Mouse (Mus musculus) layer of hippocampus, postnatal 10 days (tissue): ENCODE measurements around the gene Bcl9l. TPM values are rescaled to one million over a fixed set of nuclear protein-coding genes. Genes with fewer than 3 reads are reported as not detected.

Experiments
- DNase-seq, 2 experiments: peaks; one replicate each; pipeline ENCODE4 v3.0.0; 2021; ENCODE audit warnings: low spot score in 2 of 2
- total RNA-seq, 2 experiments: library from RNA; stranded (reverse); gene quantifications; 2 replicates each; pipeline ENCODE4 v1.2.3; 2021

Gene Bcl9l
- total RNA-seq, 2 experiments from 2014 or later = 91.2 to 97.7 TPM

DNA sequence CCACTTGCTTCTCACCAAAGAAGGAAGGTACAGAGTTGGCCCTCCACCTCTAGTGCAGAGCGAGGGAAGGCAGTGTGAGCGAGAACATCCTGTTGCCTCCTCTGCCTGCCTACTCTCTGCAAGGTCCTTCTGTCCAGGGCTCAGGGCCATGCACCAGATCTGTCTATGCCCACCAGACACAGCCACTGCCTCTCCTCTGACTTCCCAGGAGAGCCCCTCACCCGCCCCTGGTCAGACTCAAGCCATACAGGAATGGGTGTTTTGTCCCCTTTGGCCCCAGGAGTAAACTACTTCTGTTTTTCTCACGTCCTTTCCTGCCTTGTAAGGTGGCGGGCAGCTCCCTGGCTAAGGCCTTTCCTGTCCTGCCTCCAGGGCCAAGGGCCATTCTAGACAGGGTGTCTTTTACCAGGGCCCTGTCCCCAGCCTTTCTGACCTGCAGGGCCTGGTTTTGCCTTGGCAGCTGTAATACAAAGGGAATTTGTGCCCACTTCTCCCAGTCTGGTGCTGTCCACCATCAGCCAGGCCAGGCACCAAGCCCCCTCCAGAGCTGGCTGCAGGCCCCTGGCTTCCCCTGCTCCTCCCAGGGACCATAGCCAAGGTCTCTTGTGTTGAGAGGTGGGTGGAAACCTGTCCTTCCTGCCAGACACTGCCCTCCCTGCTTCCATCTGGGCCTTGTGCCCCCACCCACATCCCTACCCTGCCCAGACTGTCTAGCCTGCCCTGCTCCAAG lies 28.4 kb downstream of the Bcl9l start:
- peak in 1 of 2 experiments; percentile 70 for DNase-seq

DNA sequence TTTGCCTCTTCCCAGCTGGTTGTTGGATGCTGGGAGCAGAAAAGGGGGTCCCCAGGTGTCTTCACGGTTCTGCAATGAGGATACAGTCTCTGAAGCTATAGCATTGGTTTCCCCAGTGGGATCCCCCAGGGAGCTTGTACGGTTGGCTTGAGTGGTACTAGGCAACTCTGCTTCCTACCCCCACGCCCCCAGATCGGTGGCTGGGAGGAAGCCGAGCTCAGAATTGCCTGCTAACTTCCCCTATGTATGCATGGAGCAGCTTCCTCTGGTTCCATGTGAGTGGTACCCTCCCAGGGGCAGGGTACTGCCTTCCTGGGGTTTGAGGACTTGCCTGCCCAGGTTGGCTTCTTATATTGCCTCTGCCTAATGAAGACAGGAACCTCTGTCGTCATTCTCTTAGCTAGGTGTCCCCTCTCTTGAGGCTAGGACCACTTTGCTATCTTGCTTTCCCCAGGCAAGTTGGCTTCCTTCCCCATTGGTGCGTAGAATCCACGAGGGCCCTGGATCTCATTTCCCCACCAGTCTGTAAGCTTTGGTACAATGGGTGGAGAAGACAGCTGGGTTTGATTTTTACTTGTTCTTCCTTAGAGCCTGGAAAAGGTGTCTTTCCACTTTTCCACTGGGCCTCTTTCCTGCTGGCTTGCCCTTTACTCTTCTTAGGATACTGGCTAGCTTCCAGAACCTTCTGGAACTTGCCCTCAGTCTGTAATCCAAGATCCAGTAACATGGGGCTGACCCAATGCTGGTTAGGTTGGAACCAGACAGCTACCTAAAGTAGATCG lies 29.5 kb downstream of the Bcl9l start:
- no peak for DNase-seq

DNA sequence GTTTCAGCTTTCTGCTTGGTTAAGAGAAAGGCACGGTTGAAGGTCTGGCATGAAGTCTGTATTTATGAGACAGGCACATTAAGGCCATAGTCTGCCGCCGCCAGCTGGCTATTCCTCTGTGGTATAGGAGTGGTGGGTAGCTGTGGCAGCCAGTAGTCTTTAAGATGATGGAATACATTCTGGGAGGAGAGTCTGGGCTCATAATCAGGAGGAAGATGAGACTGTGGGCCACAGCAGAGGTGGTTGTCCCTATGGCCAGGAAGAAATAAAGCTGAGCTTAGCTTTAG lies 30.0 kb downstream of the Bcl9l start:
- DNase-seq = no peak

DNA sequence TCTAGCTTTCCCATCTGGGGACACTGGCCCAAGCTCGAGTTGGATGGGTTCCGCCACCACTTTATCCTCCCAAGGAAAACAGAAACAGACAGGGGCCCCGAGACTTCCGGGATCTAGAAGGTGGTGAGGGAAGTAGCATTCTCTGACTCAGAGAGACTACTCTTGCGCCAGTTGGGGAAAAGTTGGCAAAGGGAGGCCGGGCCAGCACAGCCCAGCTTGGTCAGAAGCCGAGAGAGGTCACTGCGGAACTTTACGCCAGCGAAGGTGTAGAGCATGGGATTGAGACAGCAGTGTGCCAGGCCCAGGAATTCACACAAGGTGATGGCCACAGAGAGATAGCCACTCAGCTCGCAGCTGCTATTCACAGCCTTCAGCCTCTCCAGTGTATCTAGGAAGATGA lies 30.5 kb downstream of the Bcl9l start:
- DNase-seq = no peak

DNA sequence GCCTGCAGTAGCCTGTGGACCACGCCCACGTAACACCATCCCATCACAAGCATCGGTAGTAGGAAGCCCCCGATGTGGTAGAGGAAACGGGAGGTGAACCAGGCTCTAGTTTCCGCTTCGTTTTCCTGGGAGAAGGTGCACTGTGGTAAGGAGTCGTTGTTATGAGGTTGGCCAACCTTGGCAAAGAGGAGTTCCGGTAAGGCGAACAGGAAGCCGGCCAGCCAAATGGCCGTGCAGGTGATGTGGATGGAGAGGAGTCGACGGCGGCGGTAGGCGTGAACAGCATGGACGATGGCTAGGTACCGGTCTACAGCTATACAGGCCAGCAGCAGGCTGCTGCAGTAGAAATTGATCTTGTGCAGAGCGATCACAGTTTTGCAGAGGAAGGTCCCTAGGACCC lies 31.0 kb downstream of the Bcl9l start:
- DNase-seq = no peak

DNA sequence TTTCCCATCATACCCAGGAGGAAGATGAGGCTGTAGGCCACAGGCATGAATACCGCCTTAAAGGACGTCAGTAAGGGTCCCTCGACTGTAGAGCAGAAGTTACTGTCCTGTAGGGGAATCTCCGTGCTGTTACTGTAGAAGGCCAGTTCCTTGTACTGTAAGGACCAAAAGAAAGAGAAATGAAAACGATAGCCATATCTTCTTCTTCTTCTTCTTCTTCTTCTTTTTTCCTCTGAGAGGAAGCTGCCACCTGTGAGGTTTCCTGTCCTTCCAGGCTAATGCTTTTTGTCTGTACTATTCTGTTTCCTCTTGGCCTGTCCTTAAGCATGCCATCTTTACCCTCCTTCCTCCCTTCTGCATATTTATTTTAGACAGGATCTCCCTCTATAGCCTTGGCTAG lies 31.5 kb downstream of the Bcl9l start:
- no peak for DNase-seq

DNA sequence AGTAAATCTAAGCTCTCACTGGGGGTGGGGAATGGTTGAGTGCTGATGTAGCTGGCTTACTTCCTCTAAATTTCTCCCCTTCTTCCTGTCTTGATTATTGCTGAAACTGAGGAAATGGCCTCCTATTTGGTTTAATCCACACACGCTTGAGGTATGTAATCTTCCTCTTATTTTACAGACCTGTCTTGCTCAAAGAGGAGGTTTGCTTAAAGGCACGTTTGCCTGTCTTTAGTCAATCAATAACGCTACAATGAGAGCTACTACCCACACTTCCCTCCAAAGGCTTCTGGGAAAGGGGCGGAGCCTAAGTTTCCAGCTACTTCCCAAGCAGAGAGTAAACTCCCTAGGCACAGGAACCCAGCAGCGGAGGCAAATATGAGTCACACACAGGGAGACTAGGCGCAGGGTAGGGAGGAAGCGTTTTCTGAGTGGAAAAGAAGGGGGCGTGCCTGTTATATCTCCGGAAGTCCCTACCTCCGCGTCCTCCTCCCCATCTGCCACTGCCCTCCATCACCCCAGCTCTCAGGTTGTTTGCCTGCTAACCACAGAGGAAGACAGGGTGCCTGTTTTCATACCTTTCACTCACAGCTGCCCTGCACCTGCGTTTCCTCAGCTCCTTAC lies 32.6 kb downstream of the Bcl9l start:
- no peak for DNase-seq

DNA sequence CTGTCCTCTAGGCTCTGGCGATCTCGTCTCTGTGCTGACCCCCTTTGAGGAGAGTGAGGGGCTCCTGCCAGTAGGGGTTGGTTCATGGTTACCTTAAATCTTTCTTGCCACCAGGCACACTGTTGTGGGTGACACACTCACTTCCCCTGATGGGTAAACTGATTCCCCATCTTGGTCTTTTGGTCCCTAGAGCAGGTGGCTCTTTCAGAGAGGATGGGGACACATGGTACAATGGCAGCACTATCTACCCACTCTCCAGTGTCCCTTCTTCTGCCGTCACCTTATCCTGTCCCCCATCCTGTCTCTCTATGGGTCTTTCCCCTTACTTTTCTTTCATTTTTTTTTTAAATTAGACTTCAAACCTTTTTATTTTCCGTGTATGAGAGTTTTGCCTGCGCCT lies 33.3 kb downstream of the Bcl9l start:
- DNase-seq = no peak

DNA sequence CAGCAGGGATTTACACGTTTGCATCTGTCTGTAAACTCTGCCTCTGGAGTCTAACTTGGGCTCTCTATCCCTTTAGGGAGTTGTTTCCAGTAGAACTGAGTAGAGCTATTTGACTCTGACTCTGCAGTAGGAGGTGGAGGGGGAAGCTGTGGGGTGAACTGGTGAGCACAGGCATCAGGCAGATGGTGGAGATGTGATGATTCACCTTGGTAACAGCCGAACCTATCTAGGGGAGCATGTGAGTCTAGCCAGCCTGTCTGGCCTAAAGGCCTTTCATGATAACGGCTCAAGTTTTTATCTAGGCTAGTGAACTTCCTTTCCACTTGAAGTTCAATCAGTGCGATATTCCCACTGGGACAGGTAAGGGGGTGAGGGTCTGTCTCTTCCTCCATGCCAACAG lies 34.7 kb downstream of the Bcl9l start:
- no peak for DNase-seq

DNA sequence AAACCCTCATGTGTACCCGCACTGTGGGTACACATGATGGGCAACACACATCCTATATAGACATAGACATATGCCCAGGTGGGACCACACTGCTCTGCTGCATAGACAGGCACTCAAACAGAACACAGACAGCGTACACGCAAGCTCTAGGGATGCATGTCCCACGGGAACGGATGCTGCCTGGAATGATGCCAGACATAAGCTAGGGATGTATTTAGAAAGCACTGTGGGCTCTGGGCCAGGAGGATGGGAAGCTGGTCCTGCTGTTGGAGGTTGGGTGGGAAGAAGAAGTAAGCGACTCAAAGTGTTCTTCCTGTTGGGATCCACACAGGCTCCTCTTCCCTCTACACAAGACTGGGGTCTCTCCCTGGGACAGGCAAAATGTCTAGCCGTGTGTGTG lies 35.4 kb downstream of the Bcl9l start:
- no peak for DNase-seq

DNA sequence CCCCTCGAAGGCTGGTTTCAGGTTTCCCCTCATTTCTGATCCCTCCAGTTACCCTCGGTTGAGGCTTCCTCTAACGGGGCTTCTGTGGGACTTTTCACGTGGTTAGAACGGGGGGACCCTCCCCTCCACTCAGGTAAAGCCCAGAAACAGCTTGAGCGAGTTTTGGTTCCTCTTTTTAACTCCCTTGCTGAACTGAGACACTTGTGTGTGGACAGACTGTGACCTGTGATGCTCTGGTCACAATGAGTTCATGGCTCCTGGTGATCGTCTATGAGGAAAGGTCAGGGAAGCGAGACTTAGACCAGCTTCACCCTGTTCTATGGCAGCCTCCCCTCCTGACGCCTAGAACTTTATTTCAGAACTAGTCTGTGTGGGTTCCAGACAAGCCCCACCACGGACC lies 39.3 kb downstream of the Bcl9l start:
- no peak for DNase-seq

DNA sequence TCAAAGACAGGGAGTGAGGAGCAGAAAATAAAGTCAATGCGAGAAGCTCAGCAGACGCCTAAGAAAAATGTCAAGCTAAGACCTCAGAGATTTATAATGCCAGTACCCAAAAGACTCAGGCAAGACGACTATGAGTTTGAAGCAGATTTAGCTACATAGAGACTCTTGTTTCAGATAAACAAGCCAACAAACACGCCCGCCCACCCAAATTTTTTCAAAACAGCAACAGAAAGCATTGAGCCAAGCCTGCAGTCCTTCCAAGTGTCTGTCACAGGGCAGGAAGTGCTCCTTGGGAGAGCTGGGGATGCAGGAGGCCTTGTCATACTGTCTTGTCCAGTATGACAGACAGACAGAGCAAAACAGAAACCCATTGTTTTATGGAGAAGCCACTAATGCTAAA lies 41.1 kb downstream of the Bcl9l start:
- no peak for DNase-seq

DNA sequence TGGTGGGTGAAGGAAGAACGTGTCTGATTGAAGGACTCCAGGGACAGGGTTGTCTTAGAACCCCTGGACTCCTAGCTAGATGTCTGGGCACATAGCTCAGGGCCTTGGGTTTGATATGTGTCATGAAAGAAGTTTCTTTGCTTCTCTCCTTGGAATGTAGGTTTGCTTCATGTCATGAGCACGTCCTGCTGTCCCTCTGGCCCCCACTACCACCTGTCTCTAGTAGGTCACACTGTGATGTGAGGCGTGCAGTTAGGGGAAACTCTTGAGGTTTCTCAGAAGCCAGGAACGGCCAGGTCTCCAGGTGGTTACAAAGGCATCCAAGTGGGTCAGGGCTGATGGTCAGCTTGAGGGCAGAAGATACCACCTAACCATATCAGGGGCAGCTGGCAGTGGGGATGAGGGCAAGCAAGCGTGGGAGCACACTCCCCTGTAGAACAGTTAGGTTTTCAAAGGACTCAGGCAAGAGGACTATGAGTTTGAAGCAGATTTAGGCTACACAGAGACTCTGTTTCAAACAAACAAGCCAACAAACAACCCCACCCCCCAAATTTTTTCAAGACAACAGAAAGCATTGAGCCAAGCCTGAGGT lies 41.7 kb downstream of the Bcl9l start:
- no peak for DNase-seq

DNA sequence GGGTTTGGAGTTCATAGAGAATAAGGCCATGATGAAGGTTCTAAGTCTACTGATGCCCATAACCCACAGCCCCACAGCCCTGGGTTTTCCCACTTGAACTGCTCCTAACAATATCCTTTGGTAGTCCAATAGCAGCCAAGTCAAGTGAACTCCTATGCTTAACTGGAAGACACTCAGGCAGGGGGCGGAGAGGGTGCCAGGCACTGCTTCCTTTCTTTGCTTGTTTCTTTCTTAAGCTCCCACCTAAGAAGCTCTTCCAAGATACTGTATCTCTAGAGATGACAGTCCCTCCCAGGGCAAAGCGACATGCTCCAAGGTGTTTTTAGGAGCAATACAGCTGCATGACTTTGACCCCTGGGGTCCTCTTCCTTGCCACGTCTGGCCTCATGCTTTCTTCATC lies 42.4 kb downstream of the Bcl9l start:
- no peak for DNase-seq

DNA sequence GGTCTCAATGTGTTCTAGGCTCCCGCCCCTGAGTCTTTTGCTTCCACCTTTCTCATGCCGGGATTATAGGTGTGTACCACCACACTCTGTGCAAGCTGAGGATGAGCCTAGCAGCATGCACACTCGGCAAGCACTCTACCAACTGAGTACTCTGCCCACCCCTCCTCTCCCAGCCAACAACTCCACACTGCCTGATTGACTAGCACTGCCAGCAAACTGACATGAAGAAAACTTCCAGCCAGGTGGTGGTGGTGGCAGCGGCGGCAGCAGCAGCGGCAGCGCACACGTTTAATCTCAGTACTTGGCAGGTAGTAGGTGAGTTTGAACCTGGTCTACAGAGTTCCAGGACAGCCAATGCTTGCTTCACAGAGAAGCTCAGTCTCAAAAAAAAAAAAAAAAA lies 43.0 kb downstream of the Bcl9l start:
- no peak for DNase-seq

DNA sequence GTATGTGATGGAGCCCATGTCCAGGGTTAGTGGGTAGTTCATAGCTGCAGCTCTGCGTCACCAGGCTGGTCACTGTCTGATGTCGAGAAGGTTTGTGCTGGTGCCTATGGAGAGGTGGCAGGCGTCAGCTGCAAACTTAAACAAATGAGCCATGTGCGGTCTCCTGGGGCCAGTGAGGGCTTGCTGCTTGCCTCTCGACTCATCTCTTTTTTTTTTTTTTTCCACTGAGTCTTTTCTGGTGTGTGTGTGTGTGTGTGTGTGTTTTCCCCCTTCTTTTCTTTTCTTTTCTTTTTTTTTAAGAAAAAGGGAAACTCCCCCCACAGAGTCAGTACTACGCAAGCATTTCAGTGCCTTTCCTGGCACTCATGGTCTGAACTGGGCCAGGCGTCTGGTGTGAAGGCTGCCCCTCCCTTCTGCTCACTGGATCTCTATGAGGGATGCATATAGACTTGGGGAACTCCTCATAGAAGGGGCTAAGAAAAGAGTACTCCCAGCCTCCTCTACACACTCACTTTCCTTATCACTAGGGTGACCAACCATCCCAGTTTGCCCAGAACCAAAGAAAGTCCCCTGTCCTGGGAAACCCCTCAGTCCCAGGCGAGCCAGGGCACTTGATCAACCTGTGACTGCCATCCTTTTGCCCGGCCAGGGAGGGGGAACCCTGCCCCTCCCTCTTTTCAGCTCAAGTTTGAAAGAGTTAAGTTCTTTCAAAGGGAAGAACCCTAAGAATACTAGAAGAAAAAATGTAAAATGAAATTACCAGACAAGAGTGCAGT lies 43.9 kb downstream of the Bcl9l start:
- DNase-seq = no peak

DNA sequence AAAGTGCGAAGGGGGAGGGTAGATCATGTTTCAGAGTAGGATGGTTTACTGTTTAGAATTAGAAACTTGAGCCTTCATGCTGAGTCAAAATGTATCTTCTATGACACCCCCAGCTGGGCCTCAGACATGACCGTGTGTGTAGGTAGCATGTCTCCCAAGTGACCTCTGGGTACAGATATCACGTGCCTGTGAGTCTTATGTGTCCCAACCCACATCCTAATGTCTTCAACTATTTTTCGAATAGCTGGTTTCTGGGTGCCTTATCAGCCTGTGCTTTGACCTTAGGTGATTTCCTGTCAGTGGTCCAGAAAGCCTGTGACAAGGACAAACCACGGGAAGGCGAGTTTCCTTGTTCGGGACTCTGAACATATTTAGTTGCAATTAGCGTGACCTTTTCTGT lies 45.7 kb downstream of the Bcl9l start:
- DNase-seq = no peak

DNA sequence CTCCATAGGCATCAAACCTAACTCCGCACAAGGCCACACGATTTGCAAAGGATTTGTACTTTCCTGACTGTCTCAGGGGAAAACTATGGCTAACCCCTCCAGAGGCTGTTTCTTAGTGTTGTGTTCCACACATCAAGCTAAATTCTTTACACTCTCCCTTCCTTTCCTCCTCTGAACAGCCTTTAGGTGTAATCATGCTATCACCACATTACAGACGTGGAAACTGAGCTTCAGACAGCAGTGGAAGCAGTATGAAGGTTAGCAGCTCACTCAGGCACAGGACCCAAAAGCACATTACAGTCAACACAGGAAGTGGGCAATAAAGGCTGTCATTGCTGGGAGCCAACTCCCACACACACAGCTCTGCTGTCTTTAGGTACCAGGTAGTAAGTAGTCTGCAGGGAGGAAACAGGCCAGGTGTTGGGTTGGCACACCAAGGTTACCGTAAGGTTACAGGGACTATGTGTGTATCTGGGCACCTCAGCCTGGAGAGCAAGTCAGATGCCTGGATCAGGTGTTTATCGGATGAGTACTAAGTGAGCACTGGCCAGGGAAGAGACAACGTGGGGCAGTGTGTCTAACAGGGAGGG lies 50.5 kb downstream of the Bcl9l start:
- DNase-seq = no peak

DNA sequence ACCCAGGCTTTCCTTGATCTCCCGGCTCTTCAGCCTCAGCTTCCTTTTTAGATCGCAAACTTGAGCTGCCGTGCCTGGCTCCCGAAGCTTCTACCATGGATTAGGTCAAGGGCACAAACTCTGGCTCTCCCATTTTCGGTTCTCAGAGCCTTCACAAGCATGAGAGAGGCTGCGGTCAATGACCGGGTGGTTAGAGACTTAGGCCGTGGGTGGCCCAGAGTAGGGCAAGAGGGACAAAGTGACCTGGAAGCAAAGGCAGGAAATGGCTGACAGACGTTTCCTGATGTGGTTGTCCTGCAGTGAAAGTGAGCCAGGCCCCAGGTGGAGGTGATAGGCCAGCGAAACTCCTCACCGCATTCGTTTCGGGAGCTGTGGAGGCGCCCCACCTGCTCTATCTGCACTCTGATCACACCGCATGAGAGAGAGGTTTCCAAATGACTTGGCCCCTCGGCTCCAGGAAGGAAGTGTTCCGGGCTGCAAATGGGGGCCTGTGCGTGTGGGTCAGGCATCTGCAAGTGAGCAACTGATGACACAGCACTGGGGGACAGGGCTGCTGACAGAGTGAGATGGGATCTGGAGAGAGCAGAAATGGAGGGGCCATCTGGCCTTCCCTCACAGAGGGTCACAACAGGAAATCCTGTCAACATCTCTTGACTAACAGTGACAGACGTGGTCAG lies 55.1 kb downstream of the Bcl9l start:
- no peak for DNase-seq

DNA sequence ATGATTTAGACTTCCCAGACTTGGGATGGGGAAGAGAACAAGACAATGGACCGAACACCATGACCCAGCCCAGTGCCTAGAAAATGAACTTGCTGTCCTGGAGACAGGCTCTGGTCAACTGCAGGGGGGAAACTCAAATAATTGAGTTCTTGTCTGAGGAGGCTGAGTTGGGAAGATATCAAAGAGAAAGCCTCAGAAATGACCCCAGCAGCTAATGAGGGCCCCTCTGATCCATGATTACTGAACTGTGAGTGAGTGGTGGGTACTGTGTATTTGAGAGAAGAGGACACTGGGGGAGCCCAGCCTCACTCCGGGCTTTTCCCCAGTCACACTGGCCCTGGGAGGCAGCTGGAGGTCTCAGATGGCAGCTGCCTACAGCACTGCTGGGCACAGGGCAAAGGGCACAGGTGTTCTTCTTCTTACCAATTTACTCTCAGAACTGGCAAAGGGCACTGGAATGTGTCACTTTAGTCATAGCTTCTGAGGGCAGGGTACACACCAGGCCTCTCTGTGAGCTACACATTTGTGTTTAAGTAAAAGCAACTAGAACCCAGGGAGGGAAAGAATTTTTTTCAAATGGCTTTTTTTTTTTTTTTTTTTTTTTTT lies 57.3 kb downstream of the Bcl9l start:
- DNase-seq = no peak
